Mouse (Mus musculus) CD4-positive, CD25-positive, alpha-beta regulatory T cell, adult 2 months (primary cell): Measurements from ENCODE around the gene Brcc3.

Source experiments
- DNase-seq: peaks from one replicate; pipeline ENCODE4 v3.0.0-alpha.2; 2012; ENCODE audit warnings: low read depth, low spot score

Brcc3 gene

DNA sequence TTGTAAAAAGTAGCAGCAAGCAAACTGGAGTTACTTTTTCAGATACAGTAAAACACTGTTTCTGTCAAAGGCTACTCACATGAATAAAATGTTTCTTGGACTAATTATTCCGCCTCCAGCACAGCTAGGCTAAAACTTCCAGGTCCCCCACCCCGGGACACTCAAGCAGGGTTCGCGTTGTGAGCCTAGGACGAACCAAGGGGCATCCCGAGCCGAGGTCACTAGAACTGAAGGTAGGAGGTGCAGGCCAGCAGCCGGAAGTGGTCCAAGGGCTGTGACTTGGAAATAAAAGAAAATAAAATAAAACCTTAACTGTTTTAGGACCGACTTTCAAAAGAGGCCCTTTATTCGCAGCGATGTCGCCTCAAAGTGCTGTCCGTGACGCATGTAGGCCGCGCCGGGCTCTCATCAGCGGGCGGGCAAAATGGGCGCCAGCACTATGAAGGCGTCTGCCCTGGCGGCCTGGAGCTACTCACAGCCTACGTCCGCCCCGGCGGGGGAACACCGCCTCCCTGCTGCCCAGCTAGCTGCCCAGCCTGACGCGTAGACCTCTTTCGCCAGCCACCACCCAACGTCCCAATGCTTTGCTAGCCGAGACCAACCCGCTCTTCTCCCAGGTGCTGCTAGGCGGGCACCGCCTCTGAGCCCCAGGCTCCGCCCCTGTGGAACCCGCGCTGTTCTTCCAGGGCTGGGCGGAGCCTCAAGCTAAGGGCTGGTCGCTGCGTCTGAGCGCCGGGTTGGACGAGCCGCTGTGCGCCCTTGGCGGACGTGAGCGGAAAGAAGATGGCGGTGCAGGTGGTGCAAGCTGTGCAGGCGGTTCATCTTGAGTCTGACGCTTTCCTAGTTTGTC, at the start of gene Brcc3, which contains the start of the genes Cmc4 and Mtcp1:
Brcc3 (plus strand) TSS at position 693 of the 850 bp plus-strand sequence.
Cmc4 (minus strand) TSS at position 649 of the 850 bp plus-strand sequence.
Mtcp1 (minus strand) TSS at position 653 of the 850 bp plus-strand sequence.
- peak; percentile 93 for DNase-seq

DNA sequence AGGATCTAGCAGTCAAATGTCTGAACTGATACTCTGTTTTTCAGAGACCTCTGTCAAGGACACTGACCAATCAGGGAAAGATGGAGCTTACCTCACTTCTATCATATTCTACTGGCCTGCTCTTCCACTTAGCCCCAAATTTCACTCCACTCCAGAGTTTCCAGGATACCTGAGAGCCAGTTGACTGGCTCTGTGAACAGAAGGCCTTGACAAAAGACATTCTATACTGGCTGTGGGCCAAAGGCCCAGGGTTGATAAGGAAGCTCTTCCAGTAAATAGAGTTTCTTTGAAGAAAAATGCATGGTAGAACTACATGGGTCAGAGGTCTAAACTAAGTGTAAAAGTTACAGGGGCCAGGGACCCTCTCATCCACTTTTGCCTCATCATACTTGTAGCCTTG, 46.2 kb upstream of the Brcc3 start:
- DNase-seq = no peak

DNA sequence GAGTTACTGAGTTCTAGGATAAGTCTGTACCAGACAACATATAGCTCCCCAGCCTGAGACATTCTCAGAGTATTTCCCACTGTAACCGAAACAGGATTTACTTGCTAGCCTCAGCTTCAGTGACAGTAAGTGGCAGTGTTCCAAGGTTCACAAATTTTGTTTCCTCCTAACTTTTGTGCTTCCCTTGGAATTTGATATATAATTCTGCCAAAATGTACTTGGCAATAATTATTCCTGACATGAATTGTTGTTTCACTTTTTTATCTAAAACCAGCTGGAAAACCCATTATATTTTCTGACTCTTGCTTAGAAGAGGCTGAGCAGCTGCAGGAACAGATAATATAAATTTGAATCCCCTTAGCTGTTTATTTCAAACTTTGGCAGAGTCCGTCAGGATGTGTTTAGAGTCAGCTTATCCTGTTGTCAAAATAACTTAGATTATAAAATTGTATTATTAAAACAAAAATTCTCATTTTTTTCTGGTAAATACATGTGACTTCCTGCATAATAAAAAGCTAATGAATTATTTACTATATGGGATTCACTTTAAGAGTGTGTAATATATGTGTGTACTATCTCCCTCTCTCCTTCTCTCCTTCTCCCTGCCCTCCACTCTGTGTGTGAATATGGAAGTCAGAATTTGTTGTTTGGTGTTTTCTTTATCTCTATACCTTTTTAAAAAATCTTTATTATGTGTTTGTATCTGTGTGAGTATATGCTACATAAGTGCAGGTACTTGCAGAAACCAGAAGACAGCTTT, 43.6 kb upstream of the Brcc3 start:
- DNase-seq = no peak

DNA sequence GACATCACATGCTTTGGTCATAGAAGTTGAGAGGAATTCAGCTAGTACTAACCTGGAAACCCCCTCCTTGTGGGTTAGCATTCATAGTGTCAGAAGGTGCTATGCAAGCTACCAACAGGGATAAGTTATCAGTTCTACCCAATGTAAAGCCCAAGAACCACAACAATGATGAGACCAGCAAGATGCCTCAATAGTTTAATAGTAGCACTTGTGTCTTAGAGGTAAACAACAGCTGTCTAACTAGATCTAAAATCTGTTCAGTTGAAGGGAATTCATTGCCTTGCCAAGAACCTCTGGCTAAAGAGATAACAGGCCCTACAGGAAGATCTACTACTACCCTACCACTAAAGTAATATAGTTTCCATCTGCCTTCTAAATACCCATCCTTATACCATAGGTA, 39.6 kb upstream of the Brcc3 start:
- no peak for DNase-seq

DNA sequence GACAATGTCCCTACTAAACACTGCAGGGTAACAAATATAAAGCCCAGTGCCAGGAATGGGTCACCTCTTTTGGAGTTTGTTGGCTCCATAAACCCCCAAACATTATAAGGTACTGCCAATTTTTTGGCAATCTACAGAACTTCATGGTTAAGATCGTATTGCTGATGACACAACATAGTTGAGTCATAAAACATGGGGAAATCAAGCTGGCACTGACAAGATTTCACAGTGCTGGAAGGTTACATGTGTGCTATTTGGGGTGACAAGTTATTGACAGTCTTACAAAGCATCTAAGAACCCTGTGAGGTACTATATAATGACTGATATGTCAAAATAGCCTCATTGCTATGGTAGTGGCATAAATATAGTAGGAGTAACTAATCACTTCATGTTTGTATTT, 35.3 kb upstream of the Brcc3 start:
- no peak for DNase-seq

DNA sequence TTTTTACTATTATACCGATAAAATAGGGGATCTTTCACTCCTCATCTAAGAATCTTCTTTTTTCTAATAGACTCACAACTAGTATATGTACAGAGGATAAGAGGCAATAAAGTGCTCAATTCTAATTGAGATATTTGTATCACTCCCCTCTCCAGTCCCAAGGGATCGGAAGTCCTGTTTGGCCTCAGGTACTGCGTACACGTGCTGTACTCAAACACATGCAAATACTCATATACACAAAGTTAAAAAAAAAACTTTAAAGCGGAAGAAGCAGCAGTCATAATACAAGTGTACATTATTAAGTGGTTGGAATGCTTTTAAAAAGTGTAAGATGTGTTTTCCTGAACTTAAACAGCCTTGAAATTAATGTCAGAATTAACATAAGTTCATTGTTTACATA, 34.7 kb upstream of the Brcc3 start:
- no peak for DNase-seq

DNA sequence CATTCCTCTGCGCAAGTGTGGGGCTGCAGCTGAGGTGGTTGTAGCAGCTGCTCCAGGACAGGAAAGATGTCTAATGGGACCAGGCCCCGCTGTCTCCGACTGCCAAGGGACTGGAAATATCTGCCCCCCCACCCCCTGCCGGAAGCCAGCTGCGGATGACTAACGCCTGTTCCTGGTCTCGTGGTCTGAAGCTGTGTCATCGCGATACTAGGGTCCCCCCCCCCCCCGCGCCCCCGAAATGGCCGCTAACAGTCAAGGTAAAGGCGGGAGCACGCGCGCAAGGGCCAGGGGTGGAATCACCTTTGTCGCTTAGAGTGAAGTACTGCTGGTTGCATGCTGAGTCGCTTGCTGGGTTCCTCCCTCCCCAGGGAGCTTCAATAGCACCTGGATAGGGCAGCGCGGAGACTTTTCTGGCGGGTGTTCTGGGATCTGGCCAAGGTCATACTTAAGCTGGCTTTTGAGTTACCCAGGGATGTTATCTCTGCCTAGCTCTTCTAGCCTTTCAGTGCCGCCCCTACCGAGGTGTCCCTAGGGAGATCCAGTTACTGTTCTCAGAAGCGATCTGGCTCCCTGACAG, 34.1 kb upstream of the Brcc3 start, which contains the start of the genes Fundc2 and F8:
Fundc2 (plus strand) TSS at position 205 of the 577 bp plus-strand sequence.
F8 (minus strand) TSS at position 421 of the 577 bp plus-strand sequence.
- DNase-seq = peak; percentile 86

DNA sequence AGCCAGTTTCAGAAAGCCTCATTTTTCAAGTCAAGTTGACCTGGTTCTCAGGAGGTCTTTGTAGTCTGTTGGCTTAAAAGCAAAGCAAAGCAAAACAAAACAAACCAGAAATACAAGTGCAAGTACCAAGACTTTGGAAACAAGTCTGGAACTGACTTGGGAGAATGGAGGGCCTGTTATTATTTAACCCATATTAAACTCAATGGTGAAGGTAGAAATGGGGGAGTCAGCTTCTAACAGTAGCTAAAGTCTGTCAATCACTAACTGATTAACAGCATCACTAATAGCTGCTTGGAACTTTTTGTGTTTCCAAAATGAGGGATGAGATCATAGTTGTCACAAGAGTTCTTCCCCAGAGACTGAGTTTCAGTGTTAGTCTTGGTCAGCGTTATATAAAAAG, 17.0 kb upstream of the Brcc3 start:
- DNase-seq = no peak

DNA sequence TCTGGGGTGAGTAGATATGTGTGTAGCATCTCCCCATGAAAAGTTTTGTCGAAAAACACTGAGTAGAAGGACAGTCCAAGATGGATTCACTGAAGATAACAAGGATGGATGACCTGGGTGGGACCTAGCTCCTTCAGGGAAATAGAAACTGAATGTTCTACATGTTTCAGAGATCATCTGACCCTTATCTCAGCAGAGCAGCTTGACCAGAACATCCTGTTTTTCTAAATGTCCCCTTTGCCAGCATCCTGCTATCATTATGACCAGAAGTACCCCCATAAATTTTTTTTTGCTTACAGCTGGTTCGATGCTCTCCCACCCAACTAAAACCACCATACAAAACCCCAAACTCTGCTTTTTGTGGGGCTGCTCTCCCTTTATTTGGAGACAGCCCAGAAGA, 13.8 kb upstream of the Brcc3 start:
- DNase-seq = no peak

DNA sequence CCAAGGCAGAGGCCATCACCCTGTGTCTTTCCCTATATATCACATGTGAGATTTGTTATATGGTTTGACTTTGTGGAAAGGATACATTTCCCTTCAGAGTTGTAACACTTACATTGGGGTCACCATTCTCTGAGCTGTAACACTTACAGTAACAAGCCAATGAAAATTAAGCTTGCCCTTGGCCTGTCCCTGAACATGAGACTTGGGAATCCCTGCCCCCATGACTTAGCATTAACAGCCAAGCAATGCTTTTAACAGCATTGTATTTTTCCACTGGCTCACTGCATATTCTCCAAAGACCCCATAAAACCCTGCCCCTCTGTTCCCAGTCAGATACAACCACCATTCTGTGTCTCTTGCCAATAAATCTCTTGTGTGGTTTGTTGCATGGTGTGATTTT, 13.1 kb upstream of the Brcc3 start:
- no peak for DNase-seq

DNA sequence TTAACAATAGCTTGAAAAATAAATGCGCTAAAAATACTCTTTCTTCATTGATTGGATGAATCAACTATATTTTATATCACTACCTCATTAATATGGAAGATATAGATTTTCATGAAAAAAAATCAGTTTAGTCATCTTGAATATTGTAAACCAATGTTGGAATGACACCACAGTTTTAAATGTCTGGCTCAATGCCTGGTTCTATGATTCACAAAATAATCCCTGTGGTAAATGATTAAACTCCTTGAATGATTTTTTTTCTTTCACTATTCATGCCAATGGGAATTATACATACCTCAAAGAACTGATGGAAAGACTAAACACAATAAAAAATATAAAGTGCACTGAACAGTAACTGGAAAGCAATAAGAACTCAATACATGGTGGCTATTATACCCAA, 6.7 kb upstream of the Brcc3 start:
- DNase-seq = no peak

DNA sequence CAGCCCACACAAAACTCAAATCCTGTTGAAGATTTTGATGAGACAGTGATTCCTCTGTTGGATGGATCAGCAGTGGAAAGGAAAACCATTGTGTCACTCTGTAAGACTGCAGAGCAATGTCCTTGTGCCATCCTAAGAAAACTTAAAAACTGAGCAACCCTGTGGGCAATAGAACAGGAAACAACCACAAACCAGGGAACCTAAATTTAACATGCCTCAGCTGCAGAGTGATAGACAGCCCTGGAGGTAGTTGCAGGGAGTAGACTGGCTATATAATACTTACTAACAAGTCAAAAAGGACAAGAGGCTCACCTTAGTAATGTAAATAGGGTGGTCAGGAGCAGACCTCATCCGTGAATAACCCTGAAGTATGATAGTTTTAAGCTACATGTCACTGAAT, 38.2 kb downstream of the Brcc3 start:
- DNase-seq = no peak

DNA sequence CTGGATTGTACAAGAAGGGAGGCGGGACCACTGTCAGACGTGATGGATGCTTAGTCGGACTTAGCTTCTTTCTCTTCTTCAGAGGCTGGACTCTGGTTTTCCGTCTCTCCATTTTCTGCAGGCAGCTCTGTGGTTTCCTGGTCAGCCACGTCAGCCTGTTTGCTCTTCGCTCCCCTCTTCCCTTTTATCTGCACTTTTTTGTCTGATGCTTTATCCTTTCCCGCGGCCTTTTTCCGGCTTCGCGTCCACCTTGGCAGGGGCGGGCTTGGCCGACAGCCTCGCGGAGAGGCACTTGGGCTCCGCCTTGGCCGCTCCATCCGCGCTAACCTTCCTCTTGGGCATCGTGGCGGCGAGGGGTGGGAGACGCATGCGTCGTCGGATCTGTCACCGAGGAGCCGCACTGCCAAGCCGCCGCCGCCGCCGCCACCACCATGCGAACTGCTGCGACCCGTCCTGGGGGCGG, 58.8 kb downstream of the Brcc3 start:
- DNase-seq = peak; percentile 38

DNA sequence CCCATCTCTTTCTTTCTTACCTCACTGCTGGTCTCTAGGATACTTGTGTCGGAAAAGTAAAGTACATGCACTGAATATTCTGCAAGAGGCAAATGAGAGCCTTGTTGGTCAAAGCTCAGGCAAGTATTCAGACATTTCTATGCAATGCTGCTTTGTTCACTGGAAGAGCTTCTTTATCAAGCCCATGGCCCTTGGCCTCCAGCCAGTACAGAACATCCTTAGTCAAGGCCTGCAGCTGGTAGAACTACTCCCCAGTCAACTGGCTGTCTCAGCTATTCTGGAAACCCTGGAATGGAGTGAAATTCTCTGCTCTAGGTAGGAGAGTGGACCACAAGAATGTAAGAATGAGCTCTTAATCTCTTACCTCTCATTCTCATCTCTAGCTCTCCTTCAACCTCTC, 73.5 kb downstream of the Brcc3 start:
- DNase-seq = no peak
